Mouse (Mus musculus): ENCODE data around the gene Zfp781. TPM values are rescaled to one million over a fixed set of nuclear protein-coding genes. Genes with fewer than 3 reads are reported as not detected.

Gene Zfp781
- polyA plus RNA-seq (2015; fragmentation: Nextera tagmentation; extraction: Ambion mirVana) = 0.57 and 0.69 TPM in 2 replicates

GRCm38 (mm10) chr10:81929842-81930743, at the start of gene Zfp781:
Zfp781 (minus strand) TSS chr10:81930480.

GRCm38 (mm10) chr10:81863409-81864407, 66.6 kb downstream of the Zfp781 start, which contains the start of gene Gm32687:
Gm32687 (plus strand) TSS chr10:81863934.

Other genes starting within 250 kb of the Zfp781 start
- gene Zfp433, start 225.7 kb downstream of the Zfp781 start, polyA plus RNA-seq (2015; fragmentation: Nextera tagmentation; extraction: Ambion mirVana) = 6.6 and 6.8 TPM in 2 replicates
- gene Gm3055, start 159.3 kb downstream of the Zfp781 start, polyA plus RNA-seq (2015; fragmentation: Nextera tagmentation; extraction: Ambion mirVana) = 0.89 and 1.9 TPM in 2 replicates
- gene Gm4767, start 118.3 kb downstream of the Zfp781 start, polyA plus RNA-seq (2015; fragmentation: Nextera tagmentation; extraction: Ambion mirVana) = 0.99 and 1.2 TPM in 2 replicates
- gene Gm32687, start 66.5 kb downstream of the Zfp781 start, polyA plus RNA-seq (2015; fragmentation: Nextera tagmentation; extraction: Ambion mirVana) = 2.4 and 5.3 TPM in 2 replicates
- 3.0 and 3.4 TPM in 2 replicates for gene Zfp873, start 117.6 kb upstream of the Zfp781 start, polyA plus RNA-seq (2015; fragmentation: Nextera tagmentation; extraction: Ambion mirVana)
- gene BC024063, start 152.9 kb upstream of the Zfp781 start, polyA plus RNA-seq (2015; fragmentation: Nextera tagmentation; extraction: Ambion mirVana) = 0.64 and 0.71 TPM in 2 replicates
- 2.2 and 3.4 TPM in 2 replicates for gene AU041133, start 197.5 kb upstream of the Zfp781 start, polyA plus RNA-seq (2015; fragmentation: Nextera tagmentation; extraction: Ambion mirVana)